Mouse (Mus musculus): Measurements from ENCODE around the gene Zfp988. TPM values are rescaled to one million over a fixed set of nuclear protein-coding genes. Genes with fewer than 3 reads are reported as not detected.

The Zfp988 gene
- not detected in 2 replicates for total RNA-seq (2023)

DNA sequence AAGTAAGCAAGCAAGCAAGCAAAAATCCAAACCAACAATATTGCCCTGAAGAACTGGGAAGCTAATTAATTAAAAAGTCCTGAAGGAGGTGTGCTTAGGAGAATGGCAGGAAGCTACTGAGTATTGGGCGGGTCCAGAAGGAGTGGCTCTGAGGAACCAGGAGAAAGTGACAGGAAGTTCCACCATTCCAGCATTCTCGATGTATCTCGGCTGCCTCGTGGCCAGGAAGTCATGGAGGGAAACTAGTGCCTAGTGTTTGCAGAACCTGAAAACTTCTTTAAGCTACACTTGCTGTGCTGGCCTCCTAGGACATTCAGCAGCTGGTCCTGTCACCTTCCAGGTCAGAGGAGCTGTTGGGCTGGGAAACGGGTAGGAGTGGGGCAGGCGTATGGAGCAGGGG lies at the start of gene Zfp988:
Gene Zfp988 (plus strand): TSS at position 239 of the 400 bp plus-strand sequence.

DNA sequence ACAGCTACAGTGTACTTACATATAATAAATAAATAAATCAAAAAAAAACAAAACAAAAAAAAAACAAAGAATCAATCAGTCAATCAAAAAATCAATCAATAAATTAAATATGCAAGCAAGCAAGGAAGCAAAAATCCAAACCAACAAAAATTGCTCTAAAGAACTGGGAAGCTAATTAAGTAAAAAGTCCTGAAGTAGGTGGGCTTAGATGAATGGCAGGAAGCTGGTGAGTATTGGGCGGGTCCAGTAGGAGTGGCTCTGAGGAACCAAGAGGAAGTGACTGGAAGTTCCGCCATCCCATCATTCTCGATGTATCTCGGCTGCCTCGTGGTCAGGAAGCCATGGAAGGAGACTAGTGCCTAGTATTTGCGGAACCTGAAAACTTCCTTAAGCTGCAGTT lies 55.5 kb downstream of the Zfp988 start, which contains the start of gene Zfp978:
Gene Zfp978 (plus strand): TSS at position 301 of the 400 bp plus-strand sequence.

Other genes with a start within 250 kb of the Zfp988 start
- 7.4 and 7.6 TPM in 2 replicates for gene Zfp991, start 173.6 kb upstream of the Zfp988 start, total RNA-seq (2023)
- not detected in 2 replicates for gene Zfp978, start 55.6 kb downstream of the Zfp988 start, total RNA-seq (2023)
- gene Zfp982, start 186.7 kb downstream of the Zfp988 start, total RNA-seq (2023): 0.32 TPM in 1 of 2 replicates, not detected in the other
- 0.11 and 0.38 TPM in 2 replicates for gene Gm16503, start 234.5 kb downstream of the Zfp988 start, total RNA-seq (2023)
- gene Zfp985, start 247.6 kb downstream of the Zfp988 start, total RNA-seq (2023): 0.41 TPM in 1 of 2 replicates, not detected in the other